Mouse (Mus musculus): Measurements from ENCODE around the gene Arid3a. TPM values are rescaled to one million over a fixed set of nuclear protein-coding genes. Genes with fewer than 3 reads are reported as not detected.
A peak's percentile ranks its signal among the peaks of the same experiment; 100 is the strongest.

The Arid3a gene
- polyA plus RNA-seq, 1 experiment from 2014 or later = 5.4 TPM

DNA sequence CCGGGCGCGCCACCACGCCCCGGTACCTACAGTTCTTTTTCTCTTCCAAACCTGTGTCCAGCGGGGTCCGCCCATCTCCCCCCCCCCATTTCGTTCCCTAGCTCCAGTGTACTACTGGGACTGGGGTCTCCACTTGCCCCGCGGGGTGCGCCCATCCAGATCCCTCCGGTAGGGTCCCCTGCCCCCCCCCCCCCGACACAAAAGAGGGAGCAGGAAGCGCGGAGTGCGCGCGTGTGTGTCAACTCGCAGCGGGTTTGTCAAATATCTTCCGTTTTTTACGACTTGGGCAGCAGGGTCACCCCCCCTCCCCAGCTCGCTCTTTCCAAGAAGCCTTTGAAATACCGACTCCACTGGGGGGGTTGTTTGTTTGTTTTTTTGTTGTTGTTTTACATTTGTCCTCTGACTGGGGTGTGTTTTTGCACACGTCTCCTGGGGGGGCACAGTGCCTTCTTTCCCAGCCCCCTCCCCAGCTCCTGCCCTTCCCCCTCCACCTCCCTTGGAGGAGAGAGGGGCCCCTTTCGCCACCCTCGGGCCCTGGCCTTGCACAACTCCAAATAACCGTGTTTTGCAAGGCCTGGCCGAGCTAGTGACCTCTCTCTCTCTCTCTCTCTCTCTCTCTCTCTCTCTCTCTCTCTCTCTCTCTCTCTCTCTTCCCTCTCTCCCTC lies 1.3 kb downstream of the Arid3a start:
- H3K27ac ChIP-seq (ENCODE audit: low read depth) = peak overlapping the region; percentile 97
- no peaks in the 10 kb centered on the region for H3K9me3 ChIP-seq (ENCODE audit: low read depth, low read length)
- ATAC-seq (ENCODE audit: insufficient read depth) (no peak), DNase-seq (peak; percentile 73)
- peaks cover 25% of the 10 kb centered on the region for H3K36me3 ChIP-seq (ENCODE audit: insufficient read depth)
- H3K4me1 ChIP-seq (ENCODE audit: insufficient read depth) = peaks cover 19% of the 10 kb centered on the region
- H3K4me3 ChIP-seq (ENCODE audit: low read depth, low read length) = peak overlapping the region; percentile 94
- peak overlapping the region; percentile 87 for H3K9ac ChIP-seq
- no peak for TF ChIP-seq CTCF (IDR thresholded peaks at IDR 0.05; ENCODE audit: low read depth)
- H3K4me2 ChIP-seq = peak overlapping the region; percentile 98
- H3K27me3 ChIP-seq (ENCODE audit: insufficient read depth, low read length) = peaks cover 3% of the 10 kb centered on the region; the same call in 1 of the 2 replicates
- WGBS = 1% methylated on average over 29 of the region's 29 CpGs

DNA sequence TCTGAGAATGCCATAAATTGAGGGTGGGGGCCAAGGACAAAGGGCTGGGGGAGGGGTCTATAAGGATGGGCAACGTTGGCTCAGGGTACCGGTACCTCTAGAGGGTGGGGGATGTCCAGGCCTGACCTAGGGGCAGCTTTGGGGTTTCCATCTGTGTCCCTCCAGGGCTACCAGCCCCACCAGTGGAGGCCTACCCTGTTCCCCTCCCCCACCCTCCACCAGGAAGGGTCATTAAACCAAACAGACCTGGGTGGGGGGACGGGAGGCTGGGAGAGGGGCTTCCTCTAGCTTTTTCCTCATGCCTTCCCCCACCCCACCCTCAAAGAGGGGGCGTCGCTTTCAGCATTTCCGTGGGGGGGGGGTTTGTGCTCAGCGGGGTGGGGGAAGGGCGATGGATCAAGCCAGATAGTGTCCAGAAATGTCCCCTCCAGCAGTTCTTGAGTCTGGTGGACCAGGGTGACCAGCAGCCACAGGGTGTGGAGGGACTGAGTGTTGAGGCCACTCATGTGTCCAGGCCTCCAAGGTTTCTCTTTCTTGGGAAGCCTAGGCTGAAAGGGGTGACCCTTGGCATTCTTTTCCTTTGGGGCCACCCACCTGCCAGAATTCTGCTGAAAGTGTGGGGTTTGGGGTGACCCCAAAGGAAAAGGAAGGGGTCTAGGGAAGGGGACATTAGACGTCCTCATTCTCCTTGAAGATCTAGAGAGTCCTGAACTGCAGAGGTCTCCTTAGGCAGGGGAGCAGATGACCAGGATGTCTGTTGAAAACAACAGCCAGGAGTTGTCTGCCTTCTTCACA lies 2.3 kb downstream of the Arid3a start:
- Histone ChIP-seq H3K27ac (ENCODE audit: low read depth) (peak overlapping the region; percentile 65), H3K9me3 (ENCODE audit: low read depth, low read length) (no peaks in the 10 kb centered on the region), H3K4me3 (ENCODE audit: low read depth, low read length) (peak overlapping the region; percentile 94), H3K4me1 (ENCODE audit: insufficient read depth) (peaks cover 27% of the 10 kb centered on the region), H3K4me2 (peak overlapping the region; percentile 98), H3K36me3 (ENCODE audit: insufficient read depth) (peaks cover 30% of the 10 kb centered on the region), H3K27me3 (ENCODE audit: insufficient read depth, low read length) (no peaks in the 10 kb centered on the region), H3K9ac (peak overlapping the region; percentile 36; the same call in 1 of the 2 replicates)
- DNase-seq = no peak
- TF ChIP-seq CTCF (IDR thresholded peaks at IDR 0.05; ENCODE audit: low read depth) = no peak
- WGBS = 21% methylated on average over 9 of the region's 9 CpGs
- no peak for ATAC-seq (ENCODE audit: insufficient read depth)

DNA sequence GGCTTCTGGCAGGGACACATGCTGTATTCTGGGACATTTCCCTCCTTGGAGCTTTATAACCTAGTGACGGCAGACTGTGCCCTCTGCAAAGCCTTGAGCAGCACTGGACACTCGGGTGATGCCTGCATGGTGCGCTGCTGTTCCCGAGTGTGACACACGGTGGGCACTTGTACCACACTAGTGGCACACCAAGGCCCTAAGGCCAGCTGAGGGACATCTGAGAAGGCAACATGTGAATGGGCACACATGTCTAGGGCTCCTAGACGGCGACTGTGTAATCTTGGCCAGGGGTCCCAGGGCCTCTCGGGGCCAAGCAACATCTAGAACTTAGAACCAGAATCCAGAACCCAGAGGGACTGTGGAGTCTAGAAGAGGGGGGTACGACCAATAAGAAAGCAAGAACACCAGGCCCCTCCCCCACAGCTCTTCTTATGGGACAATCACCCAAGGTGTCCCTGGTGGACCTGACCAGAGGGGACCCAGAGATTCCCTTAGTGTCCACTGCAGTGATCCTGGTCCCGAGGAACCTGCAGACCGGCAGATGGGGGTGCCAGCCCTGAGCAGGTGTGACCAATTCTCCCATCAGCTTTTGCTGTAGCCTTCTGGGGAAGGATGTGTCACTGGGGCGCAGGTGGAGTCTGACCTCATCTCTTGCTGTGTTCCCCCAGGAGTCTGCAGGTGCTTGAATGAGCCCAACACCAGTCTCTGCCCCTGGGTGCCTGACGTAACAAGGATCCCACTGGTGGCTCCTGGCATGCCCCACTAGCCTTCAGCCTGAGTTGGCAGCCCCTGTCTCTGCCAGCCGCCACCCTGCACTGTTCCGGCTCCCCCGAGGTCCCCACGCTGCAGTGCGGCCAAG lies 3.4 kb downstream of the Arid3a start:
- 86% methylated on average over 18 of the region's 18 CpGs for WGBS
- Histone ChIP-seq H3K36me3 (ENCODE audit: insufficient read depth) (peaks cover 30% of the 10 kb centered on the region), H3K27ac (ENCODE audit: low read depth) (no peak overlapping the region), H3K9me3 (ENCODE audit: low read depth, low read length) (no peaks in the 10 kb centered on the region), H3K4me3 (ENCODE audit: low read depth, low read length) (no peak overlapping the region), H3K27me3 (ENCODE audit: insufficient read depth, low read length) (no peaks in the 10 kb centered on the region), H3K4me1 (ENCODE audit: insufficient read depth) (peaks cover 27% of the 10 kb centered on the region), H3K9ac (no peak overlapping the region), H3K4me2 (peak overlapping the region; percentile 98; the same call in 1 of the 2 replicates)
- no peak; the same call in 1 of the 2 replicates for TF ChIP-seq CTCF (IDR thresholded peaks at IDR 0.05; ENCODE audit: low read depth)
- no peak for ATAC-seq (ENCODE audit: insufficient read depth)
- DNase-seq = no peak

DNA sequence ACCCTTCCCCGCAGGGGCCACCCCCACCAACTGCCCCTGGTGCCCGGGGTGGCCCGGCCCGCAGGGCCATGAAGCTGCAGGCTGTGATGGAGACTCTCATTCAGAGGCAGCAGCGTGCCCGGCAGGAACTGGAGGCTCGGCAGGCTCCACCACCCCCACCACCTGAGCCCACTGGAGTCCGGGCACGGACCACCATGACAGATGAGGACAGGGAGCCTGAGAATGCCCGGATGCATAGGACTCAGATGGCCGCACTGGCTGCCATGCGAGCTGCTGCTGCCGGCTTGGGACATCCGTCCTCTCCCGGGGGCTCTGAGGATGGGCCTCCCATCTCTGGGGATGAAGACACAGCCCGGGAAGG lies 4.0 kb downstream of the Arid3a start:
- H3K4me3 ChIP-seq (ENCODE audit: low read depth, low read length) = no peak overlapping the region

DNA sequence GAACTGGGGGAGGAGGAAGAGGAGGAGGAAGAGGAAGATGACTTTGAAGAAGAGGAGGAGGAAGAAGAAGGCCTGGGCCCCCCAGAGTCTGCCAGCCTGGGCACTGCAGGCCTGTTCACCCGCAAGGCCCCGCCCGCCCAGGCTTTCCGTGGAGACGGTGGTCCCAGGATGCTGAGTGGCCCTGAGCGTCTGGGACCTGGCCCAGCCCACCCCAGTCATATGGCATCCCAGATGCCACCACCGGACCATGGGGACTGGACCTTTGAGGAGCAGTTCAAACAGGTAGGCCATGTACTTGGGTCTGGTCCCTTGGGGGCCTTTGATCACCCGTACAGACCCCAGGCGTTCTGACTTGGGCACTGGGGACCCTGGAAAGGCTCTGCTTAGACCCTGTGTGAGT lies 5.0 kb downstream of the Arid3a start:
- 70% methylated on average over 9 of the region's 9 CpGs for WGBS
- H3K9me3 ChIP-seq (ENCODE audit: low read depth, low read length) = no peaks in the 10 kb centered on the region
- H3K4me3 ChIP-seq (ENCODE audit: low read depth, low read length) = 0 out of 2 replicates have a peak overlapping the region, but pooled peaks have one; percentile 3
- peaks cover 35% of the 10 kb centered on the region for H3K4me1 ChIP-seq (ENCODE audit: insufficient read depth)
- H3K27me3 ChIP-seq (ENCODE audit: insufficient read depth, low read length) = no peaks in the 10 kb centered on the region
- no peak for TF ChIP-seq CTCF (IDR thresholded peaks at IDR 0.05; ENCODE audit: low read depth)
- H3K27ac ChIP-seq (ENCODE audit: low read depth) = peak overlapping the region; percentile 73; the same call in 1 of the 2 replicates
- peak overlapping the region; percentile 10; the same call in 1 of the 2 replicates for H3K4me2 ChIP-seq
- no peak for ATAC-seq (ENCODE audit: insufficient read depth)
- peaks cover 38% of the 10 kb centered on the region for H3K36me3 ChIP-seq (ENCODE audit: insufficient read depth)
- DNase-seq = no peak
- H3K9ac ChIP-seq = no peak overlapping the region

More for the DNA sequence above, 4.0 kb downstream of the Arid3a start:
- 88% methylated on average over 16 of the region's 16 CpGs for WGBS
- no peak for ATAC-seq (ENCODE audit: insufficient read depth)
- Histone ChIP-seq H3K9ac (no peak overlapping the region), H3K4me2 (no peak overlapping the region), H3K4me1 (ENCODE audit: insufficient read depth) (peaks cover 27% of the 10 kb centered on the region), H3K27ac (ENCODE audit: low read depth) (no peak overlapping the region), H3K9me3 (ENCODE audit: low read depth, low read length) (no peaks in the 10 kb centered on the region), H3K36me3 (ENCODE audit: insufficient read depth) (peaks cover 35% of the 10 kb centered on the region), H3K27me3 (ENCODE audit: insufficient read depth, low read length) (no peaks in the 10 kb centered on the region)
- TF ChIP-seq CTCF (IDR thresholded peaks at IDR 0.05; ENCODE audit: low read depth) = no peak
- no peak for DNase-seq

DNA sequence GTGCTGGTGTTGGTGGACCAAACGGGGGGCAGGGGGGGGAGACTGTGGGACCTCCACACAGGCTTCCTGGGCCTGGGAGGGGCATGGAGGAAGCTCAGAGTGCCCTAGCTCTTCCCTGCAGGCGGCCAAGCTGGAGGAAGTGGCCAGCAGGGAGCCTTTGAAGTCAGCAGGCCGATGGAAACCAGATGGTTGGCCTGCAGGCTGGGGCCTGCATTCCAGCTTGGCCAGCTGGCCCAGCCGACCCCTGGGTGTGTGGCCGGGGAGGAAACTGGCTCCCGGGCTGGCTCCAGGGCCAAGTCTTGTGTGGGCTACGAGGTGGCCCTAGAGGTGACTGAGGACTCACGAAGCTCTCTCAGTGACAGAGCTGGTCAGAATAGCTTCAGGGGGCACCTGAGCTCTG lies 5.9 kb downstream of the Arid3a start:
- Histone ChIP-seq H3K4me3 (ENCODE audit: low read depth, low read length) (no peak overlapping the region), H3K4me2 (peak overlapping the region; percentile 31), H3K36me3 (ENCODE audit: insufficient read depth) (peaks cover 44% of the 10 kb centered on the region), H3K9ac (no peak overlapping the region), H3K27ac (ENCODE audit: low read depth) (peak overlapping the region; percentile 73), H3K9me3 (ENCODE audit: low read depth, low read length) (no peaks in the 10 kb centered on the region), H3K27me3 (ENCODE audit: insufficient read depth, low read length) (no peaks in the 10 kb centered on the region), H3K4me1 (ENCODE audit: insufficient read depth) (peaks cover 44% of the 10 kb centered on the region)
- peak; percentile 91 for DNase-seq
- peak; percentile 72 for ATAC-seq (ENCODE audit: insufficient read depth)
- peak; percentile 32; the same call in 1 of the 2 replicates for TF ChIP-seq CTCF (IDR thresholded peaks at IDR 0.05; ENCODE audit: low read depth)
- 15% methylated on average over 8 of the region's 8 CpGs for WGBS
